Mouse (Mus musculus): ENCODE measurements around the gene Ccdc167. TPM values are rescaled to one million over a fixed set of nuclear protein-coding genes. Genes with fewer than 3 reads are reported as not detected.

Ccdc167 gene
- polyA plus RNA-seq, 1 experiment from 2014 or later, result 4.6 TPM

GRCm38 (mm10) chr17:29702938-29703710, 13.7 kb downstream of the Ccdc167 start:
- 68% methylated on average over 4 of the region's 4 CpGs for WGBS (ENCODE audit: insufficient replicate concordance)
- H3K9me3 ChIP-seq (ENCODE audit: low read length), result no peaks in the 10 kb centered on the region
- H3K4me1 ChIP-seq (ENCODE audit: insufficient read depth), result no peaks in the 10 kb centered on the region
- DNase-seq (no peak), ATAC-seq (no peak)
- no peak for TF ChIP-seq EP300 (IDR thresholded peaks at IDR 0.05; ENCODE audit: low read depth)
- TF ChIP-seq CTCF (IDR thresholded peaks at IDR 0.05; ENCODE audit: low read depth), result no peak
- H3K4me3 ChIP-seq (ENCODE audit: low read depth, low read length), result no peak overlapping the region
- H3K36me3 ChIP-seq (replicated peaks; ENCODE audit: insufficient read depth, low read length), result peaks cover 61% of the 10 kb centered on the region
- H3K27ac ChIP-seq (ENCODE audit: low read depth), result no peak overlapping the region
- H3K9ac ChIP-seq (replicated peaks), result no peak overlapping the region
- H3K4me2 ChIP-seq (ENCODE audit: low read depth, low read length), result no peak overlapping the region
- no peaks in the 10 kb centered on the region for H3K27me3 ChIP-seq (ENCODE audit: insufficient read depth, low read length)

- Histone ChIP-seq H3K4me2 (ENCODE audit: low read depth, low read length) (no peak overlapping the region), H3K4me1 (ENCODE audit: insufficient read depth) (no peaks in the 10 kb centered on the region), H3K27ac (ENCODE audit: low read depth) (no peak overlapping the region), H3K9ac (replicated peaks) (no peak overlapping the region), H3K27me3 (ENCODE audit: insufficient read depth, low read length) (no peaks in the 10 kb centered on the region), H3K4me3 (ENCODE audit: low read depth, low read length) (no peak overlapping the region), H3K36me3 (replicated peaks; ENCODE audit: insufficient read depth, low read length) (peaks cover 84% of the 10 kb centered on the region), H3K9me3 (ENCODE audit: low read length) (no peaks in the 10 kb centered on the region)
- TF ChIP-seq EP300 (IDR thresholded peaks at IDR 0.05; ENCODE audit: low read depth), result no peak
- TF ChIP-seq CTCF (IDR thresholded peaks at IDR 0.05; ENCODE audit: low read depth), result no peak
- DNase-seq (no peak), ATAC-seq (no peak)
- 91% methylated on average over 7 of the region's 7 CpGs for WGBS (ENCODE audit: insufficient replicate concordance)
These were observed 16.3 kb downstream of the Ccdc167 start for GRCm38 (mm10) chr17:29700573-29700972.

GRCm38 (mm10) chr17:29698421-29698820, 18.4 kb downstream of the Ccdc167 start:
- Histone ChIP-seq H3K27ac (ENCODE audit: low read depth) (no peak overlapping the region), H3K9ac (replicated peaks) (no peak overlapping the region), H3K9me3 (ENCODE audit: low read length) (no peaks in the 10 kb centered on the region), H3K4me3 (ENCODE audit: low read depth, low read length) (no peak overlapping the region), H3K27me3 (ENCODE audit: insufficient read depth, low read length) (no peaks in the 10 kb centered on the region), H3K4me2 (ENCODE audit: low read depth, low read length) (no peak overlapping the region), H3K36me3 (replicated peaks; ENCODE audit: insufficient read depth, low read length) (peaks cover 95% of the 10 kb centered on the region), H3K4me1 (ENCODE audit: insufficient read depth) (no peaks in the 10 kb centered on the region)
- ATAC-seq (no peak), DNase-seq (no peak)
- TF ChIP-seq EP300 (IDR thresholded peaks at IDR 0.05; ENCODE audit: low read depth) (no peak), CTCF (IDR thresholded peaks at IDR 0.05; ENCODE audit: low read depth) (no peak)
- WGBS (ENCODE audit: insufficient replicate concordance), result 85% methylated on average over 6 of the region's 6 CpGs

GRCm38 (mm10) chr17:29696940-29697339, 19.9 kb downstream of the Ccdc167 start:
- Histone ChIP-seq H3K27ac (ENCODE audit: low read depth) (no peak overlapping the region), H3K36me3 (replicated peaks; ENCODE audit: insufficient read depth, low read length) (peaks cover 87% of the 10 kb centered on the region), H3K4me3 (ENCODE audit: low read depth, low read length) (no peak overlapping the region), H3K4me1 (ENCODE audit: insufficient read depth) (no peaks in the 10 kb centered on the region), H3K9me3 (ENCODE audit: low read length) (no peaks in the 10 kb centered on the region), H3K27me3 (ENCODE audit: insufficient read depth, low read length) (no peaks in the 10 kb centered on the region), H3K4me2 (ENCODE audit: low read depth, low read length) (no peak overlapping the region), H3K9ac (replicated peaks) (no peak overlapping the region)
- DNase-seq (no peak), ATAC-seq (no peak)
- WGBS (ENCODE audit: insufficient replicate concordance), result 95% methylated on average over 8 of the region's 8 CpGs
- TF ChIP-seq CTCF (IDR thresholded peaks at IDR 0.05; ENCODE audit: low read depth) (no peak), EP300 (IDR thresholded peaks at IDR 0.05; ENCODE audit: low read depth) (no peak)

GRCm38 (mm10) chr17:29694516-29694915, 22.3 kb downstream of the Ccdc167 start:
- no peak for DNase-seq
- WGBS (ENCODE audit: insufficient replicate concordance), result 92% methylated on average over 4 of the region's 4 CpGs
- Histone ChIP-seq H3K36me3 (replicated peaks; ENCODE audit: insufficient read depth, low read length) (peaks cover 84% of the 10 kb centered on the region), H3K27ac (ENCODE audit: low read depth) (no peak overlapping the region), H3K4me1 (ENCODE audit: insufficient read depth) (no peaks in the 10 kb centered on the region), H3K4me3 (ENCODE audit: low read depth, low read length) (no peak overlapping the region), H3K27me3 (ENCODE audit: insufficient read depth, low read length) (no peaks in the 10 kb centered on the region), H3K9ac (replicated peaks) (no peak overlapping the region), H3K4me2 (ENCODE audit: low read depth, low read length) (no peak overlapping the region), H3K9me3 (ENCODE audit: low read length) (no peaks in the 10 kb centered on the region)
- TF ChIP-seq CTCF (IDR thresholded peaks at IDR 0.05; ENCODE audit: low read depth), result no peak
- no peak for TF ChIP-seq EP300 (IDR thresholded peaks at IDR 0.05; ENCODE audit: low read depth)
- ATAC-seq, result no peak

- no peak overlapping the region for H3K4me2 ChIP-seq (ENCODE audit: low read depth, low read length)
- H3K9me3 ChIP-seq (ENCODE audit: low read length), result no peaks in the 10 kb centered on the region
- ATAC-seq (no peak), DNase-seq (no peak)
- 53% methylated on average over 2 of the region's 2 CpGs for WGBS (ENCODE audit: insufficient replicate concordance)
- H3K4me3 ChIP-seq (ENCODE audit: low read depth, low read length), result no peak overlapping the region
- H3K36me3 ChIP-seq (replicated peaks; ENCODE audit: insufficient read depth, low read length), result peaks cover 79% of the 10 kb centered on the region
- no peak overlapping the region for H3K9ac ChIP-seq (replicated peaks)
- no peak for TF ChIP-seq EP300 (IDR thresholded peaks at IDR 0.05; ENCODE audit: low read depth)
- TF ChIP-seq CTCF (IDR thresholded peaks at IDR 0.05; ENCODE audit: low read depth), result no peak
- H3K4me1 ChIP-seq (ENCODE audit: insufficient read depth), result no peaks in the 10 kb centered on the region
- H3K27me3 ChIP-seq (ENCODE audit: insufficient read depth, low read length), result no peaks in the 10 kb centered on the region
- H3K27ac ChIP-seq (ENCODE audit: low read depth), result no peak overlapping the region
These were observed 23.3 kb downstream of the Ccdc167 start for GRCm38 (mm10) chr17:29693571-29693970.

Measured in liver, postnatal 0 days (tissue).